ENCODE assay signal across 8 mouse cellular contexts in the genomic region with DNA sequence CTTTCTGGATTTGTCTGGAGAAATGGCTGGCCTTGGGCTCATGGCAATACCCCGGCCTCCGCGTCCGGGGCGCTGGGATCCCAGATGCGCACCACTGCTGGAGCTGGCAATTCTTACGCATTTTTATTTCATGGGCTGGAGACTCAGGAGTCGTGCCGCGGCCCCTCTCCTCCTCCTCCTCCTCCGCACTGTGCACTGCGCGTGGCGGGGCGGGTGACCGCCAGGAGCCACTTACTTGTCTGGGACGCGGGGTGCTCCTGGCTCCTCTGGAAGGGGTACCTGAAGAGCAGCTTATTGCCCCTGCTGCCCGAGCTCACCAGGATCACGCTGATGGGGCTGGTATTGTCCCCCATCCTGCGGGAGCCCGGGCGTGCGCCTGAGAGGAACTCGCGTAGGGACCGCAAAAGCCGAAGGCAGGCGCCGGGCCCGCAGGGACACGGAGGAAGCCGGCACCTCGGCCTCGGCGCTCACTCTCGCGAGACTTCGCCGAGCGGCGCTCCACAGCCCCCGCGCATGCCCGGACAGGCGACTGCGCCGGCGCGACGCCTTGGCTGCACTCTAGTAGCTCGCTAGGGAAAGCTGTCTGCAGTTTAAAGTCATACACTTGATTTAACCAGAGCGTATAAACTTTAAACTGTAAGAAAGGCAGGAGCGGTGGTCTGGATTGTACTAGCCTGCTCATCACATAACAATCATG. TPM values are rescaled to one million over a fixed set of nuclear protein-coding genes. Genes with fewer than 3 reads are reported as not detected.
DNase-seq lines count a peak whose midpoint lies in the region; ATAC-seq lines count a peak whose summit lies in the region.

A gene (minus strand): TSS at position 520 of the 697 bp plus-strand sequence.

- peak within 1 kb of the TSS; percentile 93 for H3K27ac ChIP-seq in hindbrain, embryonic 15.5 days (replicated peaks)

- WGBS in hindbrain, embryonic 15.5 days: 0% methylated on average over 54 of the region's 54 CpGs

- H3K4me1 ChIP-seq in hindbrain, embryonic 15.5 days (replicated peaks): peaks cover 16% of the 10 kb centered on the region

- H3K4me3 ChIP-seq in hindbrain, embryonic 15.5 days: peak within 1 kb of the TSS; percentile 82

- peak within 1 kb of the TSS; percentile 98 for H3K9ac ChIP-seq in hindbrain, embryonic 15.5 days

- peak; percentile 92 for DNase-seq in R1 (ENCODE audit: low read depth, low spot score)
- DNase-seq in cerebellum, postnatal 25 days: peak; percentile 97 to 99
- DNase-seq in frontal cortex, postnatal 36 days (ENCODE audit: low spot score in 2 of 2): peak; percentile 95 to 97
- peak; percentile 92 for DNase-seq in left cerebral cortex, adult 11 months (ENCODE audit: low spot score)
- peak; percentile 98 for DNase-seq in lung, postnatal 4 days
- DNase-seq in retina, postnatal 7 days (ENCODE audit: low read depth, low spot score): peak; percentile 90
- DNase-seq in urinary bladder, adult 2 months (ENCODE audit: low spot score): peak; percentile 97

- H3K36me3 ChIP-seq in hindbrain, embryonic 15.5 days: peaks cover 1% of the 10 kb centered on the region; the same call in 1 of the 2 replicates

- ATAC-seq in hindbrain, embryonic 15.5 days (ENCODE audit: low FRiP score, low read depth): peak; percentile 99

- H3K4me2 ChIP-seq in hindbrain, embryonic 15.5 days: peak within 1 kb of the TSS; percentile 59

- no peaks in the 10 kb centered on the region for H3K9me3 ChIP-seq in hindbrain, embryonic 15.5 days

- no peaks in the 10 kb centered on the region for H3K27me3 ChIP-seq in hindbrain, embryonic 15.5 days

RNA-seq across cellular contexts. Expression of the gene that starts here (rescaled TPM):
- 33.5 and 43.9 TPM in 2 replicates for polyA plus RNA-seq in hindbrain, embryonic 15.5 days (2015; fragmentation: Nextera tagmentation; extraction: Ambion mirVana)
- polyA plus RNA-seq in urinary bladder, adult 2 months (2012; rRNA removed): 61.1 and 70.4 TPM in 2 replicates

Comparison
In these comparisons a context has a peak if more than half of its experiments do, and no peak if none do; other contexts are left out.
1. Peak in every context shown above with its lines: DNase-seq, ATAC-seq, H3K4me3 ChIP-seq and H3K27ac ChIP-seq.